Mouse (Mus musculus) stomach, postnatal 0 days (tissue): Measurements from ENCODE around the gene Bricd5. TPM values are rescaled to one million over a fixed set of nuclear protein-coding genes. Genes with fewer than 3 reads are reported as not detected.

Experiments used
- ATAC-seq: fragments of 200-750 bp; cut with Nextera tagmentation; 2 replicates; pipeline ENCODE4 v1.8.0; 2017; ENCODE audit not compliant: low FRiP score, low TSS enrichment
- DNase-seq: peaks from one replicate; pipeline ENCODE4 v3.0.0-alpha.2; 2016; ENCODE audit warnings: low spot score
- H3K27ac ChIP-seq: fragments of 300-500 bp; sonication (generic); replicated peaks from 2 replicates; pipeline ENCODE4 v1.5.1; 2014; ENCODE audit warnings: mild to moderate bottlenecking, control low read depth
- H3K27me3 ChIP-seq: fragments of 300-500 bp; sonication (generic); 2 replicates; pipeline ENCODE4 v1.6.1; 2014; ENCODE audit warnings: low read length; ENCODE audit not compliant: control insufficient read depth, insufficient read depth
- H3K36me3 ChIP-seq: fragments of 300-500 bp; sonication (generic); 2 replicates; pipeline ENCODE4 v1.6.1; 2014; ENCODE audit warnings: low read length, mixed read lengths; ENCODE audit not compliant: control insufficient read depth, insufficient read depth
- H3K4me1 ChIP-seq: fragments of 300-500 bp; sonication (generic); replicated peaks from 2 replicates; pipeline ENCODE4 v1.6.1; 2014; ENCODE audit warnings: antibody characterized with exemption; ENCODE audit not compliant: control insufficient read depth, insufficient read depth
- H3K4me2 ChIP-seq: fragments of 300-500 bp; sonication (generic); replicated peaks from 2 replicates; pipeline ENCODE4 v1.6.1; 2014; ENCODE audit warnings: low read depth, mild to moderate bottlenecking, control low read depth, moderate library complexity
- H3K4me3 ChIP-seq: fragments of 300-500 bp; sonication (generic); 2 replicates; pipeline ENCODE4 v1.5.1; 2014; ENCODE audit warnings: low read depth, low read length, control low read depth
- H3K9ac ChIP-seq: fragments of 300-500 bp; sonication (generic); 2 replicates; pipeline ENCODE4 v1.6.1; 2014; ENCODE audit warnings: mild to moderate bottlenecking, low read length, control low read depth, mixed read lengths
- H3K9me3 ChIP-seq: fragments of 300-500 bp; sonication (generic); 2 replicates; pipeline ENCODE4 v1.6.1; 2016; ENCODE audit warnings: low read length; ENCODE audit not compliant: control insufficient read depth
- CTCF ChIP-seq: IDR thresholded peaks from 2 replicates; pipeline ENCODE4 v1.5.1; 2016; ENCODE audit warnings: antibody characterized with exemption, low read depth, mild to moderate bottlenecking, moderate library complexity
- EP300 ChIP-seq: optimal IDR thresholded peaks from 2 replicates; pipeline ENCODE3; 2016; ENCODE audit warnings: antibody characterized with exemption
- WGBS: fragments of 180-500 bp; shearing (Covaris S2); extraction: QIAGEN DNeasy Blood & Tissue Kit; methylation state at CpG from one replicate; pipeline ENCODE4 v1.1.7; 2014; 5-methylcytosine and 5-hydroxymethylcytosine counted together
- polyA plus RNA-seq: library from polyadenylated mRNA; unstranded; fragments of >200 nt; fragmentation: Nextera tagmentation; extraction: Ambion mirVana; gene quantifications from 2 replicates; pipeline ENCODE4 v1.2.1, GENCODE M21; 2015

Gene Bricd5
- polyA plus RNA-seq, 1 experiment from 2014 or later: not detected

- DNase-seq: no peak
- Histone ChIP-seq H3K27ac (no peak overlapping the region; the same call in 1 of the 2 replicates), H3K4me1 (peaks cover 11% of the 10 kb centered on the region; the same call in 1 of the 2 replicates), H3K27me3 (no peaks in the 10 kb centered on the region), H3K9me3 (no peaks in the 10 kb centered on the region), H3K4me3 (no peak overlapping the region), H3K36me3 (peaks cover 23% of the 10 kb centered on the region), H3K4me2 (no peak overlapping the region), H3K9ac (no peak overlapping the region)
- no peak for ATAC-seq
- TF ChIP-seq EP300: no peak
- no peak for TF ChIP-seq CTCF
- 81% methylated on average over 5 of the region's 5 CpGs for WGBS
Measured at GRCm38 (mm10) chr17:24474557-24474956, 873 bp downstream of the Bricd5 start.

- Histone ChIP-seq H3K27me3 (no peaks in the 10 kb centered on the region), H3K9ac (no peak overlapping the region), H3K4me2 (no peak overlapping the region), H3K27ac (no peak overlapping the region), H3K36me3 (peaks cover 23% of the 10 kb centered on the region), H3K4me1 (peaks cover 11% of the 10 kb centered on the region; the same call in 1 of the 2 replicates), H3K4me3 (no peak overlapping the region), H3K9me3 (no peaks in the 10 kb centered on the region)
- TF ChIP-seq CTCF (no peak), EP300 (no peak)
- WGBS: 91% methylated on average over 6 of the region's 6 CpGs
- DNase-seq (no peak), ATAC-seq (no peak)
Measured at GRCm38 (mm10) chr17:24475586-24475985, 1.9 kb downstream of the Bricd5 start.

- no peak overlapping the region for H3K4me3 ChIP-seq
- H3K4me2 ChIP-seq: no peak overlapping the region
- no peaks in the 10 kb centered on the region for H3K27me3 ChIP-seq
- 94% methylated on average over 10 of the region's 10 CpGs for WGBS
- no peaks in the 10 kb centered on the region for H3K9me3 ChIP-seq
- no peak for TF ChIP-seq EP300
- no peak for TF ChIP-seq CTCF
- peaks cover 9% of the 10 kb centered on the region; the same call in 1 of the 2 replicates for H3K4me1 ChIP-seq
- ATAC-seq (no peak), DNase-seq (no peak)
- peaks cover 23% of the 10 kb centered on the region for H3K36me3 ChIP-seq
- no peak overlapping the region for H3K27ac ChIP-seq
- no peak overlapping the region for H3K9ac ChIP-seq
Measured at GRCm38 (mm10) chr17:24476022-24476776, 2.5 kb downstream of the Bricd5 start.

GRCm38 (mm10) chr17:24477053-24477984, 3.6 kb downstream of the Bricd5 start:
- peak overlapping the region; percentile 60 for H3K4me2 ChIP-seq
- DNase-seq (no peak), ATAC-seq (no peak)

GRCm38 (mm10) chr17:24477985-24478600, 4.4 kb downstream of the Bricd5 start:
- ATAC-seq (peak; percentile 21; the same call in 1 of the 2 replicates), DNase-seq (no peak)
- Histone ChIP-seq H3K4me3 (peak overlapping the region; percentile 66), H3K36me3 (peaks cover 23% of the 10 kb centered on the region), H3K4me1 (peaks cover 4% of the 10 kb centered on the region; the same call in 1 of the 2 replicates), H3K9ac (peak overlapping the region; percentile 60; the same call in 1 of the 2 replicates), H3K27me3 (no peaks in the 10 kb centered on the region), H3K27ac (no peak overlapping the region), H3K9me3 (no peaks in the 10 kb centered on the region), H3K4me2 (peak overlapping the region; percentile 60)
- 34% methylated on average over 11 of the region's 11 CpGs for WGBS
- TF ChIP-seq CTCF (no peak), EP300 (no peak)

More at GRCm38 (mm10) chr17:24477053-24477984, 3.6 kb downstream of the Bricd5 start:
- no peak overlapping the region for H3K27ac ChIP-seq
- no peak overlapping the region for H3K4me3 ChIP-seq
- no peak for TF ChIP-seq CTCF
- no peak for TF ChIP-seq EP300
- H3K9me3 ChIP-seq: no peaks in the 10 kb centered on the region
- peaks cover 8% of the 10 kb centered on the region; the same call in 1 of the 2 replicates for H3K4me1 ChIP-seq
- H3K27me3 ChIP-seq: no peaks in the 10 kb centered on the region
- peaks cover 23% of the 10 kb centered on the region for H3K36me3 ChIP-seq
- 90% methylated on average over 20 of the region's 20 CpGs for WGBS
- H3K9ac ChIP-seq: no peak overlapping the region
